Mouse (Mus musculus): ENCODE measurements around the gene Ggact. TPM values are rescaled to one million over a fixed set of nuclear protein-coding genes. Genes with fewer than 3 reads are reported as not detected.
A peak's percentile ranks its signal among the peaks of the same experiment; 100 is the strongest.

Gene Ggact
- 10 to 100 TPM; 15.3 to 17.5 TPM for total RNA-seq (2021)
- long read RNA-seq, partial matches to known transcripts = 0 of 7 reads
- long read RNA-seq, other reads (novel, unspliced or antisense) = 1 of 7 reads

GRCm38 (mm10) chr14:122913657-122914056, at the start of gene Ggact:
Gene Ggact (minus strand): TSS chr14:122913757.
- DNase-seq (ENCODE audit: low spot score in 2 of 2) = no peak

DNA sequence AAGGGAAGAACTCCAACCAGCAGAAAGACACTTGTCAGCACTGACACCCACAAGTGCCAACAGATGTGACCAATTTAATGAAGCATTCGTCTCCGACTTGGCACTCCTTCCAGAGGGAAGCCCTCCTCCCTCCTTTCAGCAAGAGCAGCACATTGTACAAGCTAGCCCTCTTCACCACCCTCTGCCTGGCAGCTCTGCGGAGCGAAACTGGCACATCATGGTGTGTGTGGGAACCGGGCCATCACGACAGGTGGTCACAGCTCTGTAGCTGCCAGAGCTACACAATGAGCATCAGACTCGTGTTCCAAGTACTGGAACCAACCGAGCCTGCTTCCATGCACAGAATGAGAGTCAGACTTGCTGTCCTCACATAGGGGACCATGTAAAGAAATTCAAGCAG, 44.4 kb upstream of the Ggact start:
- DNase-seq (ENCODE audit: low spot score in 2 of 2) = peak; percentile 96 to 98

- DNase-seq (ENCODE audit: low spot score in 2 of 2) = peak; percentile 55 to 69
Observed at GRCm38 (mm10) chr14:122953331-122953730, 39.8 kb upstream of the Ggact start.

GRCm38 (mm10) chr14:122952556-122952955, 39.0 kb upstream of the Ggact start:
- no peak for DNase-seq (ENCODE audit: low spot score in 2 of 2)

- DNase-seq (ENCODE audit: low spot score in 2 of 2) = no peak
Observed at GRCm38 (mm10) chr14:122951676-122952445, 38.3 kb upstream of the Ggact start.

DNA sequence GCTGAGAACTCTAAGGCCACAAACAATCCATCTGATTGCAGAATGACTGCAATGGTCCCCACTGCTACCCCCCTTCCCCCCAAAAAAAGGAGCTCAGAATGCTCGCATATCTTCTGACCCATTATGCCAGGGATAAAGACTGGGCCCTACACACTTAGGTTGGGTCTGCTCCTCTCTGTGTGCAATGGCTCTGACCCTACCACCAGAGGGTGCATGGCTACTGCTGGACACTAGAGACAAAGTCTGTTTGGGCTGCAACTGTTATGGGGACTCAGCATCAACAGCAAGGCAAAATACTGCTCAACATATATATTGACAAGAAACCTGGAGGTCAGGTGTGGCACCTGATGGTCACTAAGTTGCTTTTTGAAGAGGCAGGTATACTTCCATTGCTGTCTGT, 37.4 kb upstream of the Ggact start:
- no peak for DNase-seq (ENCODE audit: low spot score in 2 of 2)

DNA sequence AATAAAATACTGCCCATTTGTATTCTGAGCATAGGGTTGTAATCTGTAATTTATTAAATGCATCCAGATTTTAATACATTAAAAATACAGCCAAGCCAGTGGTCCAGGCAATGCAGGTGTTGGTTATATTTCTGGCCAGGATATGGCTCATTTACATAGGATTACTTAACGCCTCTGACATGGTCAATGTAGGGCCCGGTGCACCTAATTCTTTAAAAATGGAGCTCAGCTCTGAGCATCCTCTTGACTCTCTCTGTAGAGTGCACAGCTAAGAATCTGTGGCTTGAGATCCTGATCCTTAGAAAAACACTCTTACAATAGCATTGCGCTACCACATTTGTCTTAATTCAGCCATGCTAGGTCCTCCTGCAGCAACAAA, 29.9 kb upstream of the Ggact start:
- no peak for DNase-seq (ENCODE audit: low spot score in 2 of 2)

DNA sequence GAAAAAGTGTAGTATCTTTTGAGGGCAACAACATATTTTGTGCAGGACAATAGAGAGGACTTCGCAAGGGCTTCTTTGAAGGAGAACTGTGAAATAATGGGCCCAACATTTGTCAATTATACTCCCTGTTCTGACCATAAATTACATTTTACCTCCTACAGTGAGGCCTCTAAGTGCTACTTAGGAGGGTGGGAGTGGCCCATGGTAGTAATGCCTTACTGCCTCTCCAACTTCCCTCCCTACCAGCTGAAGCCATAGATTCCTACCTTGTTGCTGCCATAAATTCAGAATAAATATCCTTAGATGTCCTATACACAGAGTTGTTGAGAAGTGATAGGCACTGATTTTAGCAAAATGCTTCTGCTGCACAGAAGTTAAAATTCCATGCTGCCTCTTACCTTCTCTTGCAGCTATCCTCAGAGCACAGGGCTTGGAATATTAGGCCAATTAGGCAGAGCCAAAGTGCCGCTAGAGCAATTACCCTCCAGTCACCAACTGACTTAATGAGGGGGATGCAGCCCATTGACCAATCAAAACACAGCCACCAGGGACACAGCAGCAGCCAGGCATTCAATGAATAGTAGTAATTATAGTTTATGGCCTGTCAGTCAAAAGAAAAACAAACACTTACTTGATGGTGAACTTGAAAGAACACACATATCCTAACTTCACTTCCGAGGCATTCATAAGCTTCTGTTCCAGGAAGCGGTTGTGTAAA, 29.4 kb upstream of the Ggact start:
- no peak for DNase-seq (ENCODE audit: low spot score in 2 of 2)

DNA sequence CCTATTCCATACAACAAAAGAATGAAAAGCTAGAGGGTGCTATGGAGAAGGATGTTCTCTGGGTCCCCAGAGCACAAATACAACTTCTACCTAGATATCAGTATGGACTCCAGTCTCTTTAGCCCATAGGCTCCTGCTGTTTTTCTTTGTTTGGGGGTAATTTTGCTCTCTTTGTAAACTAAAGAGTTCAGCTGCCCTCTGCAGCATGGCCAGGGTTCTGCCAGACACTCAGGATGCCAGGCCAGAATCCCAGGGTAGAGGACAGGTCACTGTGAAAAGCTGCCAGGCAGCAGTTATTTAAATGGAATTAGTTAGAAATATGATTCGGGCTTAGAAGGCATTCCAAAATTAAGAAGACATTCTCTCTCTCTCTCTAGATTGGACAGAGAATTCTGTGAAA, 22.9 kb upstream of the Ggact start:
- no peak for DNase-seq (ENCODE audit: low spot score in 2 of 2)

GRCm38 (mm10) chr14:122920011-122920410, 6.5 kb upstream of the Ggact start:
- no peak for DNase-seq (ENCODE audit: low spot score in 2 of 2)

DNA sequence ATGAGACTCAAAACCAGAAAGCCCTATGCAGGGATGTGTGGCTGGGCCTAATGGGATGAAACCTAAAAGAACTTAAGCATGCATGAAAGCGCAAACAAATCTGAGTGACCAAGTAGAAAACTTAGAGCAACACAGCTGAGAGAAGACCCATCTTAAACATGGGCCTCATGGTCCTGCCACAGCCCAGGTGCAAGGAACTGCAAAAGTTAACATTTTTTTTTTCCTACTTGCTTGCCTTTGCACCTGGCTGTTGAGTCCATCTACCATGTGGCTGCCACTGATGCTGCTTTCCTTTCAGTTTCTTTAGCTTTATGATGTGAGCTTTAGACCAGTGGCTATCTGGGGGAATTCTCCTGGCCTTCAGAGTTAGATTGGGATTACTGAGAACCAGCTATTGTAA, 4.1 kb upstream of the Ggact start:
- no peak for DNase-seq (ENCODE audit: low spot score in 2 of 2)

GRCm38 (mm10) chr14:122912812-122913498, 602 bp downstream of the Ggact start:
- DNase-seq (ENCODE audit: low spot score in 2 of 2) = peak; percentile 51 to 63

- DNase-seq (ENCODE audit: low spot score in 2 of 2) = no peak
Observed at GRCm38 (mm10) chr14:122912137-122912536, 1.4 kb downstream of the Ggact start.

DNA sequence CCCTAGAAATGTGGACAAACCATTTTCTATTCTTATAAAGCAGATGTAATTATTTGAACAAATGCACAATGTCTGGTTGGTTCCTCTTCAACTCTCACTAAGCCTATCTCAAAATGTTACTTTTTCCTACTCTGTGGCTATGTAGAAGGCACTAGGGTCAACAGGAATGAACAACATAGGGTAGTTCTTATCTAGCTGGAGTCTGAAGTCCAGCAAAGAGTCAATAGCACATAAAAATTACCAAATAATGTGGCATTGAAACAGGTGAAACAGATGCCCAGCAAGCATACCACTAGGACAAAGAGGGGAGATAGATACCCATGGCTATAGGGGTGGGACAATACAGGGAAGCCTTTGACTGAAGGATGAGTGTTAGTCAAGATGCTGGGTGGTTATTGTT, 2.3 kb downstream of the Ggact start:
- no peak for DNase-seq (ENCODE audit: low spot score in 2 of 2)

DNA sequence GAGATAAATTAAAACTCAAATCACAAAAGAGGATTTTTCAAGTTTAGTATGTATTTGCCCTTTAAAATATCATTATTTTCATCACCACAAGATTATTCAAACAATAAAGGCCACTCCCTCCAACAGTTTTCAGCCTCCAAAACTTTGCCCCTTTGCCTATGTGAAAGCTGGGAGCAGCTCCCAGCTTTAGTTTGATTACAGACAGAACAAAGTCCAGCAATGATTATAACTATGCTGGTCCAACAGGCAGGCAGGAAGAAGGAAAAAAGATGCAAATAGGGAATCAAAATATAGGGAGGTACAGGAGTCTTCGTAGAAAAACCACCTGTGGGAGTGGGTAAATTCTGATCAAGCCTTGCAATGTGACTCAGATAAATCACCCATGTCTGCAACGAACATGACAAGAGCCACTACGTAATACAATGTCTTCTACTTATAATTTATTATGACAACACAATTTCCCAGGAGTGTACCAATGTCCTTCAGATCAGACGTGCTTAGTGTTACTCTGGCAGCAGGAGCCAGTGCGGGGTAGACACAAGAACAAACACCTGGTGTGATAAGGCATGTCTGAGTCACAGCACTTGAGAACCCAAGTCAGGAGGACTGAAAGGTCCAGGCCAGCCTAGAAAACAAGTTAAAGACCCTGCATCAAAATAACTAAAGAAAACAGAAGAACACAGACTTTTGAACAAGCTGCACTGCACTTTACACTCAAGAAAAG, 4.0 kb downstream of the Ggact start:
- DNase-seq (ENCODE audit: low spot score in 2 of 2) = no peak

- DNase-seq (ENCODE audit: low spot score in 2 of 2) = no peak
Observed at GRCm38 (mm10) chr14:122908075-122908474, 5.5 kb downstream of the Ggact start.

DNA sequence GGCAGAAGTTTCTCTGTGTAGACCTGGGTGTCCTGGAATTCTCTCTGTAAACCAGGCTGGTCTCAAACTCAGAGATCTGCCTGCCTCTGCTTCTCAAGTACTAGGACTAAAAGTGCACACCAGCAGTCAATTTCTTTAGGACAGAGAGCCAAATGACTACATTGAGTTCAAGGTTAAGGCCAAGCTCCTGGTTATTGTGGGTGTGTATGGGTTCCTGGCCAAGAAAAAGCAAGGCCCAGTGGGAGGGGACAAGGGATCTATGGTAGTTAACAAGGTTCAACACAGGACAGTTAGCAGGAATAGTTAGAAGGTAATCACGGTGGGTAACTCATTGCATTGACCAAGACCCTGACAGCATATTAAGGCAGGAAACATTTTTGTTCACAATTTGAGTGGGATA, 8.6 kb downstream of the Ggact start:
- no peak for DNase-seq (ENCODE audit: low spot score in 2 of 2)

GRCm38 (mm10) chr14:122903923-122904351, 9.6 kb downstream of the Ggact start:
- peak in 1 of 2 experiments; percentile 7 for DNase-seq (ENCODE audit: low spot score in 2 of 2)

DNA sequence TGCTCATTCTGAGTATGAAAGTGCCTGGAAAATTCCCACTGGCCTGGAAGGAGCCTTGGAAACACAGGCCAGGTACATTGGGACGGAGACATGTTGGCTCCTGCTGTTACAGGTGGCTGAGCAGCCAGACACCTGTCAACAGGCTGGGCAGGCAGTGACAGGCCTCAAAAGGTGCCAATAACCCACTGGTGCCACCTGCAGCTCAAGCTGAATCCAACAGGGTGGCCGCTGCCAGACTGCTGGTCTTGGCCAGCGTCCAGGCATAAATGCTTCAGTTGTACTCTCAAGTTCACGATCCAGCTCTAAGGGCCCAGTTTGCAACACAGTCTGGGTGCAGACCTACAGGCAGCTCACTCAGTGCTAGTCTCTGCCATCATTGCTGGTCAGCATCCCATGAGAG, 10.7 kb downstream of the Ggact start:
- DNase-seq (ENCODE audit: low spot score in 2 of 2) = peak; percentile 74 to 78

DNA sequence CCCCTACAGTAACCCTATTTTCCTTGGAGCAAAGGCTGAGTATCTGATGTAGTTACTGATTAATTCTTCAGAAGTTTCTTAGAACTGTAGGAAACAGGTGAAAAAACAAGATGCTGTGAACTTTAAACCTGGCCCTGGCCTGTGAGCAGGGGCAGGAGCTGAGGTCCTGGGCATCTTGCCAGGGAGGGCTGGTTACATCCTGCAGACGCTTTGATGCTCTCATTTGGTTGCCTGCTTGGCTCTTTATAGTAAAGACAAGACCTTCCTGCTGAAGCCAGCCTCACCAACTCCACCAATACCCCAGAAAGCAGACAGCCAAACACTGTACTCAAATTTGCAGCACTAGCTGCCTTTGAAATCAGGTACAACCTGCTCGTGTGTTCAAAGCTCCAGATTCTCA, 11.4 kb downstream of the Ggact start:
- DNase-seq (ENCODE audit: low spot score in 2 of 2) = peak in 1 of 2 experiments; percentile 37

- DNase-seq (ENCODE audit: low spot score in 2 of 2) = peak in 1 of 2 experiments; percentile 8
Observed at GRCm38 (mm10) chr14:122901715-122902114, 11.8 kb downstream of the Ggact start.
